Mouse (Mus musculus) T-helper 17 cell (primary cell): ENCODE results near the gene Trappc3.

Experiments
- in situ Hi-C, 2 experiments: fragments of 300-600 bp; cut with MboI, MseI; formaldehyde crosslinking; loops; 1 replicate in 1 of 2; 2 replicates in 1 of 2; pipeline ENCODE4 v1.15.1; 2025; ENCODE audit warnings: high pct_unique_total_duplicates in 2 of 2

The Trappc3 gene

GRCm38 (mm10) chr4:126248261-126248868 is 13.8 kb upstream of the Trappc3 start:
- in situ Hi-C loops: loop anchor here in 1 of 2 experiments (10.0 kb wide), 1 partner anchor 414 kb away; no protein-coding TSS in a partner anchor

- in situ Hi-C loops: no loop called here
Measured at GRCm38 (mm10) chr4:126250659-126251058, 11.5 kb upstream of the Trappc3 start.

GRCm38 (mm10) chr4:126251655-126252254 is 10.4 kb upstream of the Trappc3 start:
- in situ Hi-C loops: no loop called here

GRCm38 (mm10) chr4:126252411-126253237 is 9.5 kb upstream of the Trappc3 start:
- in situ Hi-C loops: no loop called here

GRCm38 (mm10) chr4:126253637-126254272 is 8.4 kb upstream of the Trappc3 start:
- in situ Hi-C loops: no loop called here

GRCm38 (mm10) chr4:126254315-126255112 is 7.6 kb upstream of the Trappc3 start:
- in situ Hi-C loops: no loop called here

- in situ Hi-C loops: no loop called here
Measured at GRCm38 (mm10) chr4:126255113-126256001, 6.8 kb upstream of the Trappc3 start.

- in situ Hi-C loops: no loop called here
Measured at GRCm38 (mm10) chr4:126256131-126256791, 5.9 kb upstream of the Trappc3 start, which contains the start of gene Map7d1. Gene Map7d1, minus strand, starts transcription at chr4:126256343.

GRCm38 (mm10) chr4:126256967-126257881 is 4.9 kb upstream of the Trappc3 start:
- in situ Hi-C loops: no loop called here

- in situ Hi-C loops: no loop called here
Measured at GRCm38 (mm10) chr4:126259063-126259462, 3.1 kb upstream of the Trappc3 start.

- in situ Hi-C loops: loop anchor here (5.0 kb wide), 1 partner anchor 32 kb away; no protein-coding TSS in a partner anchor
Measured at GRCm38 (mm10) chr4:126259523-126260160, 2.5 kb upstream of the Trappc3 start.

- in situ Hi-C loops: loop anchor here (5.0 kb wide), 1 partner anchor 33 kb away; no protein-coding TSS in a partner anchor
Measured at GRCm38 (mm10) chr4:126260520-126261201, 1.5 kb upstream of the Trappc3 start.

GRCm38 (mm10) chr4:126261266-126261665 is 859 bp upstream of the Trappc3 start:
- in situ Hi-C loops: loop anchor here (5.0 kb wide), 1 partner anchor 34 kb away; no protein-coding TSS in a partner anchor

GRCm38 (mm10) chr4:126261675-126262074 is 450 bp upstream of the Trappc3 start:
- in situ Hi-C loops: loop anchor here (5.0 kb wide), 1 partner anchor 34 kb away; no protein-coding TSS in a partner anchor

- in situ Hi-C loops: no loop called here
Measured at GRCm38 (mm10) chr4:126269292-126269691, 7.2 kb downstream of the Trappc3 start.

GRCm38 (mm10) chr4:126273753-126274152 is 11.6 kb downstream of the Trappc3 start:
- in situ Hi-C loops: loop anchor here (5.0 kb wide), 1 partner anchor 34 kb away; no protein-coding TSS in a partner anchor

GRCm38 (mm10) chr4:126275081-126275480 is 13.0 kb downstream of the Trappc3 start:
- in situ Hi-C loops: no loop called here
